Comparison of ENCODE assay signal across 9 mouse cellular contexts in the genomic region with DNA sequence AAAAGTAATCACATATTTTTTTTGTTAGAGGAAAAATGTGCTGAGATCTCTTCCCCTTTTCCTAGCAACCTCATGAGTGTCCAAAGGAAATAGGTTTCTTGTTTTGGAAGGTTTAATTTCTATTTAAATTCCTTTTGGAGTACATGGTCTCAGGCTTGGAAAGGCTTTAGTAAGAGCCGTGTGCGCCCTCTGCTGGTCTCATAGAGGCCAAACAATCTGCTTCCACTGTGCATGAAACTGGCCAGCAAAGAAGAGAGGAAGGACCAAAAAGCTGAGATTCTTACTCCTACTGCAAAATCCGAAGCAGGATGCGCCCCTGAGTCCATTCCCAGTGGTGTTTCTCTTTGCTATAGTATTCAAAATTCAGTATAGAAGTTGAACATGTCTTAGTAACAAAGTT. TPM values are rescaled to one million over a fixed set of nuclear protein-coding genes. Genes with fewer than 3 reads are reported as not detected.
DNase-seq lines count a peak whose midpoint lies in the region; ATAC-seq and TF ChIP-seq lines count a peak whose summit lies in the region.
"Had no signal": no experiment of that assay in that cellular context is flagged by ENCODE, and none has a peak within 500 bp of the region (broad histone marks: within the 10 kb centered on the region; RNA-seq: fewer than 3 reads in every experiment).

No protein-coding gene starts in this region.

- DNase-seq in adrenal gland, adult (ENCODE audit: inconsistent age in 2 of 2, low spot score in 1 of 2), result peak; percentile 36 to 80
- DNase-seq in adrenal gland, adult 8-10 months, result no peak
- DNase-seq in A20 (ENCODE audit: low read depth, low spot score), result peak; percentile 70
- peak; percentile 88 for DNase-seq in brain, embryonic 14.5 days (ENCODE audit: low read depth)
- DNase-seq in layer of hippocampus, adult 2 months (ENCODE audit: low spot score in 2 of 2), result peak; percentile 40 to 65
- peak; percentile 81 for DNase-seq in lung, postnatal 36 days
- peak; percentile 27 to 59 for DNase-seq in spleen, adult 18-20 months

- peak; percentile 80; the same call in 1 of the 2 replicates for ATAC-seq in frontal cortex, adult (ENCODE audit: low TSS enrichment)

- H3K4me3 ChIP-seq in layer of hippocampus, adult 2 months, result no peak overlapping the region
- H3K4me3 ChIP-seq: liver, embryonic 15.5 days had no signal

- H3K27ac ChIP-seq in layer of hippocampus, adult 2 months, result no peak overlapping the region
- H3K27ac ChIP-seq: liver, embryonic 15.5 days had no signal

- TF ChIP-seq CTCF in brain, embryonic 14.5 days (IDR thresholded peaks at IDR 0.05; ENCODE audit: borderline replicate concordance, extremely low read depth, insufficient read depth, insufficient read length), result peak; percentile 79; the same call in 1 of the 2 replicates
- TF ChIP-seq CTCF in layer of hippocampus, adult 2 months (conservative IDR thresholded peaks at IDR 0.05), result peak; percentile 95

- no peak for TF ChIP-seq POLR2A in brain, embryonic 14.5 days (IDR thresholded peaks at IDR 0.05; ENCODE audit: borderline replicate concordance, extremely low read depth, insufficient read depth, insufficient read length, poor library complexity, severe bottlenecking)

RNA-seq across cellular contexts. Expression of a gene that starts 18.6 kb away (rescaled TPM):
- 10 to 100 TPM; 19.8 to 41.2 (median 25.1) TPM for total RNA-seq in adrenal gland, adult 8-10 months (2022)
- polyA plus RNA-seq in brain, embryonic 14.5 days (2012; rRNA removed), result 0.34 and 0.81 TPM in 2 replicates
- total RNA-seq in layer of hippocampus, adult 2 months (2021), result 1 to 10 TPM; 1.7 to 1.9 TPM

Comparison
In these comparisons a context has a peak if more than half of its experiments do, and no peak if none do; other contexts are left out.
1. RNA of a gene that starts 18.6 kb away (total RNA-seq): 19.8 to 41.2 TPM in adrenal gland, adult 8-10 months; 1.7 to 1.9 TPM in layer of hippocampus, adult 2 months; every median in the first group is over 4 times any median in the second.